Mouse (Mus musculus): ENCODE results near the gene Tnks2. TPM values are rescaled to one million over a fixed set of nuclear protein-coding genes. Genes with fewer than 3 reads are reported as not detected.
"Not testable (repeated sequence)": the region's sequence is repeated elsewhere in the genome, so short reads cannot be mapped to it uniquely, and the experiment has no call there.

Tnks2 gene
- polyA plus RNA-seq, 1 experiment from 2014 or later = 71.2 TPM

DNA sequence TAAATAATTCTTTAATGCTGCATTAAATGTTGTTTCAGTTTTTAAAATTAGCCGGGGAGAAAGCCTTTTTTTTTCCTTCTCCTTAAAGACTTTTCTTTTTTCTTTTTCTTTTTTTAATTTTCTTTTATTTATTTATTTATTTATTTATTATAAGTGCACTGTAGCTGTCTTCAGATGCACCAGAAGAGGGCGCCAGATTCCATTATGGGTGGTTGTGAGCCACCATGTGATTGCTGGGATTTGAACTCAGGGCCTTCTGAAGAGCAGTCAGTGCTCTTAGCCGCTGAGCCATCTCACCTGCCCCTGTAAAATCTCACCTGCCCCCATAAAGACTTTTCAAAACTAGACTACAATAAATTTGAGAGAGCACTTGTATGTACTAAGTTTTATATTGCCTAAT, 34.6 kb downstream of the Tnks2 start:
- H3K4me2 ChIP-seq (ENCODE audit: low read depth, low read length); H3K4me1 ChIP-seq (ENCODE audit: control insufficient read depth, insufficient read depth, low read length); H3K27ac ChIP-seq (ENCODE audit: low read depth, low read length); H3K27me3 ChIP-seq (ENCODE audit: control insufficient read depth, insufficient read depth, low read length); ATAC-seq (ENCODE audit: low read depth); H3K9ac ChIP-seq (replicated peaks; ENCODE audit: low read depth, low read length); H3K4me3 ChIP-seq (ENCODE audit: low read depth, low read length); H3K9me3 ChIP-seq (ENCODE audit: control insufficient read depth, low read length): not testable (repeated sequence)
- peaks cover 58% of the 10 kb centered on the region for H3K36me3 ChIP-seq (ENCODE audit: control insufficient read depth, insufficient read depth, low read length)
- 82% methylated on average over 3 of the region's 3 CpGs for WGBS

DNA sequence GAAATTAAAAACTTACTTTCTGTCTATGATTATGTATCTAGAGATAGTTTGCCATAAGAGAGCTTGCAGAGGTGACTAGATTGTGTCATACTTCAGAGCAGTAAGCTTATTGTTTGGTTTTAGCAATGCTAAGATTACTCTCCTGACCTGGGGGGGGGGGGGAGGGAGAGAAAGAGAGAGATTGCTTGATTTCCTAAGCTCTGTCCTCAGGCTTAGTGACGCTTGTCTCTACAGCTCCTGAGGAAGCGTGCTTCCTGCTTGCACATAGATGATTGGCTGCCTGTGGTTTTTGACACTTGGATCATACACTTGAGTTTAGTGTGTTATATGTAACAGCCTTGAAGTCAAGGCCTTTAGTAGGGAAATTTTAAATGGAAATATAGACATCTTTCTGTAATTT, 40.6 kb downstream of the Tnks2 start:
- H3K9me3 ChIP-seq (ENCODE audit: control insufficient read depth, low read length) = no peaks in the 10 kb centered on the region

DNA sequence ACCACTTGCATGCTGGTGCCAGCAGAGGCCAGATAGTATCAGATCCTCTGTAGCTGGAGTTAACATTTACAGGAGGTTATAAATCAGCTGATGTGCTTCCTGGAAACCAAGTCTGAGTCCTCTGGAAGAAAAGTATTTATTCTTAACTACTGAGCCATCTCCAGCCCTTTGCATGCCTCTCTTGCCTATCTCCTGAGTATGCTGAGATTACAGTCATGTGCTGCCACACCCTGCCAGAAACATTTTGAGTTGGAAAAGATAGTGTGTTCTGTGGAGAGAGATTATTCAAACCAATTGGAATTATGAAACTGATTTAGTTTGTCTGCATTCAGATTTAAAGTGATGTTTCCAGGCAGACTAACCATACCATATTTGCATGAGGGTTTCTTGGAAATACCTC, 43.3 kb downstream of the Tnks2 start:
- Histone ChIP-seq H3K36me3 (ENCODE audit: control insufficient read depth, insufficient read depth, low read length) (peaks cover 74% of the 10 kb centered on the region), H3K9me3 (ENCODE audit: control insufficient read depth, low read length) (no peaks in the 10 kb centered on the region), H3K9ac (replicated peaks; ENCODE audit: low read depth, low read length) (no peak overlapping the region), H3K27ac (ENCODE audit: low read depth, low read length) (no peak overlapping the region), H3K27me3 (ENCODE audit: control insufficient read depth, insufficient read depth, low read length) (no peaks in the 10 kb centered on the region), H3K4me3 (ENCODE audit: low read depth, low read length) (no peak overlapping the region), H3K4me2 (ENCODE audit: low read depth, low read length) (no peak overlapping the region), H3K4me1 (ENCODE audit: control insufficient read depth, insufficient read depth, low read length) (no peaks in the 10 kb centered on the region)
- no peak for ATAC-seq (ENCODE audit: low read depth)

More for the DNA sequence above, 40.6 kb downstream of the Tnks2 start:
- Histone ChIP-seq H3K36me3 (ENCODE audit: control insufficient read depth, insufficient read depth, low read length) (peaks cover 70% of the 10 kb centered on the region), H3K27me3 (ENCODE audit: control insufficient read depth, insufficient read depth, low read length) (no peaks in the 10 kb centered on the region), H3K9ac (replicated peaks; ENCODE audit: low read depth, low read length) (no peak overlapping the region), H3K4me2 (ENCODE audit: low read depth, low read length) (no peak overlapping the region), H3K4me1 (ENCODE audit: control insufficient read depth, insufficient read depth, low read length) (no peaks in the 10 kb centered on the region), H3K4me3 (ENCODE audit: low read depth, low read length) (no peak overlapping the region), H3K27ac (ENCODE audit: low read depth, low read length) (no peak overlapping the region)
- no peak for ATAC-seq (ENCODE audit: low read depth)
- WGBS = 84% methylated on average over 2 of the region's 2 CpGs

DNA sequence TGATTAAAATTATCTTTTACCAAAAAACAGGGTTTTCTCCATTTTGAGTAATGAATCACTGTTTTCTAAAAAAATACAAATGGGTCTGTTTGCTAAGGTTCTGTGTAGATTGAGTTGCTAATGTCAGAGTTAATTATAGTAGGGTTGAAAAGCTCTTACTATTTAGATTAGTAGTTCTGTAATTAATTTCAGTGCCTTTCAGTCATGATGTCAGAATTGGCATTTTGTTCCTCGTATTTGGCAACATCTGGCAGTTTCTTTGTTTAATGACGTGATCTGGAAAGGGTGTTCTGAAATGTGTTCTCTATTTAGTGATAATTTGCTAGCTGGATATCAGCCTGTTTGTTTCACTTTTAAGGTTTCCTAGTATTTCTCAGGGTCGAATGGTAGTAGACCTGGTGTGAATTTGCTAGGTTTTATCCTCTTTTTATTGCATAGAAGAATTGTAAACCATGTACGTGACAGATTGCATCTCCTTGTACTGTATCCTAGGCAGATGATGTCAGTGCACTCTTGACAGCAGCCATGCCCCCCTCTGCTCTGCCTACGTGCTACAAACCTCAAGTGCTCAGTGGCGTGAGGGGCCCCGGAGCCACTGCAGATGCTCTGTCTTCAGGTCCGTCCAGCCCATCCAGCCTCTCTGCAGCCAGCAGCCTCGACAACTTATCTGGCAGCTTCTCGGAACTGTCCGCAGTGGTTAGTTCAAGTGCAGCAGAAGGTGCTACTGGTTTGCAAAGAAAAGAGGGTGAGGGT, 44.9 kb downstream of the Tnks2 start:
- H3K4me2 ChIP-seq (ENCODE audit: low read depth, low read length) = no peak overlapping the region
- H3K9ac ChIP-seq (replicated peaks; ENCODE audit: low read depth, low read length) = no peak overlapping the region
- H3K27me3 ChIP-seq (ENCODE audit: control insufficient read depth, insufficient read depth, low read length) = no peaks in the 10 kb centered on the region
- ATAC-seq (ENCODE audit: low read depth) = no peak
- H3K27ac ChIP-seq (ENCODE audit: low read depth, low read length) = no peak overlapping the region
- no peaks in the 10 kb centered on the region for H3K9me3 ChIP-seq (ENCODE audit: control insufficient read depth, low read length)
- no peaks in the 10 kb centered on the region for H3K4me1 ChIP-seq (ENCODE audit: control insufficient read depth, insufficient read depth, low read length)
- no peak overlapping the region for H3K4me3 ChIP-seq (ENCODE audit: low read depth, low read length)
- 82% methylated on average over 11 of the region's 11 CpGs for WGBS
- peaks cover 76% of the 10 kb centered on the region for H3K36me3 ChIP-seq (ENCODE audit: control insufficient read depth, insufficient read depth, low read length)

DNA sequence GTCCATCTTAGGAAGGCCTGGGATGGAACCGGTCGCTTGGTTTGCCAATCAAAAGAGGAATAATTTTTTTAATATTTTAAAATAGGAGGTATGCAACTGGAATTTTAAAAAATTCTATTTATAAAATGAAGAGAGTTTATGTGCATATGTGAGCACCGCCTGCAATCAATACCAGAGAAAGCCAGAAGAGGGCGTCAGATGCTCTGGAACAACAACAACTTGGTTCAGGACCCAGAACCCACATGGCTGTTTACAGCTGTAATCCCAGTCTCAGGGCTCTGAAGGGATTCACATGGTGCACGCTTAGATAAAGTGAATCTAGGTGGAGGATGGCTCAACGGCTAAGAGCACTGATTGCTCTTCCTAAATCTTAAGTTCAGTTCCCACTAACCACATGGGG, 49.1 kb downstream of the Tnks2 start:
- ATAC-seq (ENCODE audit: low read depth) = no peak
- 79% methylated on average over 6 of the region's 6 CpGs for WGBS
- Histone ChIP-seq H3K36me3 (ENCODE audit: control insufficient read depth, insufficient read depth, low read length) (peaks cover 80% of the 10 kb centered on the region), H3K4me1 (ENCODE audit: control insufficient read depth, insufficient read depth, low read length) (no peaks in the 10 kb centered on the region), H3K27ac (ENCODE audit: low read depth, low read length) (no peak overlapping the region), H3K9me3 (ENCODE audit: control insufficient read depth, low read length) (no peaks in the 10 kb centered on the region), H3K27me3 (ENCODE audit: control insufficient read depth, insufficient read depth, low read length) (no peaks in the 10 kb centered on the region), H3K4me3 (ENCODE audit: low read depth, low read length) (no peak overlapping the region), H3K9ac (replicated peaks; ENCODE audit: low read depth, low read length) (no peak overlapping the region), H3K4me2 (ENCODE audit: low read depth, low read length) (no peak overlapping the region)

DNA sequence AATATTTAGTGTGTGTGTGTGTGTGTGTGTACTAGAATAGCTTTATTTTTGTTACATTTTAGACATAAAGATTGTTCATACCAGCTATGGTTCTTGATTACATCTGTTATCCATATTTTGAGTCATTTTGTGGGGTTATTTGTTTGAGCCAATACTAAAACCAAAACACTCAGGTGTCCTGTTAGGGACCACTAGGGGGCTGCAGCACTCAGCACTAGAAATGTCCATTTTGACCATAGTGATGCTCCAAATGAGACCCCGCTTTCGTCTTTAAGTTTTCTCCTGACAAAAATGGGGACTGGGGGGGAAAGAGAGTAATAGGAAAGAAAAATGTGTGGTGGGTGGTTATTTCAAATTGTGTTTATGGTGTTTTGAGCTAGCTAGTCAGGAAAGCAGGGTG, 52.3 kb downstream of the Tnks2 start:
- Histone ChIP-seq H3K27me3 (ENCODE audit: control insufficient read depth, insufficient read depth, low read length) (no peaks in the 10 kb centered on the region), H3K36me3 (ENCODE audit: control insufficient read depth, insufficient read depth, low read length) (peaks cover 76% of the 10 kb centered on the region), H3K9ac (replicated peaks; ENCODE audit: low read depth, low read length) (no peak overlapping the region), H3K4me3 (ENCODE audit: low read depth, low read length) (no peak overlapping the region), H3K4me1 (ENCODE audit: control insufficient read depth, insufficient read depth, low read length) (no peaks in the 10 kb centered on the region), H3K27ac (ENCODE audit: low read depth, low read length) (no peak overlapping the region), H3K9me3 (ENCODE audit: control insufficient read depth, low read length) (no peaks in the 10 kb centered on the region), H3K4me2 (ENCODE audit: low read depth, low read length) (no peak overlapping the region)
- 65% methylated on average over 2 of the region's 2 CpGs for WGBS
- ATAC-seq (ENCODE audit: low read depth) = no peak

DNA sequence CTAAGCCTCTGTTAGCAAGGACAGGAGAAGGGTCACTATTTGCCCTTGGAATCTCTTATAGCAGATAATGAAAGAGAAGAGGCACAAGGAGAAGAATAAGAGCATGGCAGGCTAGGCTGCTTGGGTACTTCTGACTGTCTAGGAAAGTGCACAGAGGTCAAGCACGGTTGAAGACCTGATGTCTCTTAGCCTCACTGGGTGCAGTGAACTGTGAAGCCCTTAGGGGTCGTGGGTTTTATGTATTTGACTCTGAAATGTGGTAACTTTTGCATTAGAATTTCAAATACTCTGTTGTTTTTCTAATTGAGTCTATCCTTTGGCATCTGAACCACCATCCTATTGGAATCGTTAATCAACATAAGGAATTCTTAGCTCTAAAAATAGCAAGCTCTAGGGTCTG, 53.7 kb downstream of the Tnks2 start:
- H3K4me3 ChIP-seq (ENCODE audit: low read depth, low read length) = no peak overlapping the region
- no peaks in the 10 kb centered on the region for H3K9me3 ChIP-seq (ENCODE audit: control insufficient read depth, low read length)
- no peak overlapping the region for H3K4me2 ChIP-seq (ENCODE audit: low read depth, low read length)
- no peaks in the 10 kb centered on the region for H3K27me3 ChIP-seq (ENCODE audit: control insufficient read depth, insufficient read depth, low read length)
- H3K27ac ChIP-seq (ENCODE audit: low read depth, low read length) = no peak overlapping the region
- 34% methylated on average over 3 of the region's 3 CpGs for WGBS
- no peak for ATAC-seq (ENCODE audit: low read depth)
- no peak overlapping the region for H3K9ac ChIP-seq (replicated peaks; ENCODE audit: low read depth, low read length)
- H3K36me3 ChIP-seq (ENCODE audit: control insufficient read depth, insufficient read depth, low read length) = peaks cover 76% of the 10 kb centered on the region
- H3K4me1 ChIP-seq (ENCODE audit: control insufficient read depth, insufficient read depth, low read length) = no peaks in the 10 kb centered on the region

DNA sequence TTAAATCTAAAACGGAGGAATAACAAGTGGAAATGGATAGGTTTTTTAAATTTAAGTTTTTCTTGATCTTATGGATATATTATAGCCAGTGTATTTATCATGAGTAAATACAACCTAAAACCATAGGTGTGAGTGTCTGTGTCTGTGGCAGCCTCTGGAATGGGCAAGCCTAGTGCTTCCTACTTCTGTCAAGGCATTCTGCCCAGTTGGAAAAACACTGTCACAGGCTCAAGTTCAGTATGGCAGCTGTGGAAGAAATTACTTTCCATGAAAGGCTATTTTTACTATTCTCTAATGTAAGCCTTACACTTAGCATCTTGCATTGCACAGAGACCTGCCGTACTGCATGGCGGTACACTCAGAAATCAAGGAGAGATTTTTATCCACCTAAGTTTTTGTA, 57.7 kb downstream of the Tnks2 start:
- 97% methylated on average over 3 of the region's 3 CpGs for WGBS
- ATAC-seq (ENCODE audit: low read depth) = no peak
- peaks cover 50% of the 10 kb centered on the region for H3K36me3 ChIP-seq (ENCODE audit: control insufficient read depth, insufficient read depth, low read length)
- no peak overlapping the region for H3K4me2 ChIP-seq (ENCODE audit: low read depth, low read length)
- H3K4me1 ChIP-seq (ENCODE audit: control insufficient read depth, insufficient read depth, low read length) = peaks cover 4% of the 10 kb centered on the region; the same call in 1 of the 2 replicates
- H3K9me3 ChIP-seq (ENCODE audit: control insufficient read depth, low read length) = no peaks in the 10 kb centered on the region
- H3K27ac ChIP-seq (ENCODE audit: low read depth, low read length) = no peak overlapping the region
- H3K4me3 ChIP-seq (ENCODE audit: low read depth, low read length) = no peak overlapping the region
- no peaks in the 10 kb centered on the region for H3K27me3 ChIP-seq (ENCODE audit: control insufficient read depth, insufficient read depth, low read length)
- H3K9ac ChIP-seq (replicated peaks; ENCODE audit: low read depth, low read length) = no peak overlapping the region

DNA sequence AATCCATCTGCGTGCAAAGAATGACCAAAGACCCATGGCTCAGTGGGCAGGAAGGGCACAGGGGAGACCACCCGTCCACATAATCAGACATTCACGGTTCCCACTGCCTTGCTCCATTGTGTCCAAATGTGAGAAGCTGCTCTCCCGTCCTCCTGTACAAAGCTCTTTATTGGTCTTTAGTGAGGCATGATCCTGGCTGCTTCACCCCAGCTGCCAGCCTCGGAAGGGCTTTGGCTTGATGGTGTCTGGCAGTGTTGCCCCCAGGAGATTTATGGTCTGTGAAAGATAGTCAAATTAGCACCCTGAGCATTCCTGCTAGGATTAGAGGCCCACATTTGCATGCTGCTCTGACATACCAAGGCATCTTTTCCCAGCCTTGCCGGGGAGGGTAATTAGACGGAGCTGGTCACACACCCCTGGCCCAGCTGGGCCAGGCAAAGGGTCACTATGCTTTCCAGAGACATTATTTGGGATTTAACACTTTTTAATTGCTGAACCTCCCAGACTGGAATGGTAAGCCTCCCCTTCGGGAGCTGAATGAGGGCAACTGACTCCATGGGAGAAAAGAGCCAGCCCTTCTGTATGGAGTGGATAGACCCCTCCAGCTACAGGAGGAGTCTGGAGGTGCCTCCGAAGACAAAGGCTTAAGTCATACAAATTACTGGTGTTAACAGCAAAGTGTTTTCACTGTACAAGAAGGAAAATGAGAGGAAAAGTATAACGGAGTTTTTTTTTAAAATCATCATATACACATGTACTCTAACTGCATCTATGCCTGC, 62.9 kb downstream of the Tnks2 start:
- H3K36me3 ChIP-seq (ENCODE audit: control insufficient read depth, insufficient read depth, low read length) = peaks cover 10% of the 10 kb centered on the region
- peak; percentile 90 for ATAC-seq (ENCODE audit: low read depth)
- H3K4me3 ChIP-seq (ENCODE audit: low read depth, low read length) = no peak overlapping the region
- no peak overlapping the region for H3K4me2 ChIP-seq (ENCODE audit: low read depth, low read length)
- no peaks in the 10 kb centered on the region for H3K9me3 ChIP-seq (ENCODE audit: control insufficient read depth, low read length)
- peaks cover 7% of the 10 kb centered on the region; the same call in 1 of the 2 replicates for H3K4me1 ChIP-seq (ENCODE audit: control insufficient read depth, insufficient read depth, low read length)
- no peak overlapping the region for H3K9ac ChIP-seq (replicated peaks; ENCODE audit: low read depth, low read length)
- WGBS = 5% methylated on average over 10 of the region's 10 CpGs
- H3K27me3 ChIP-seq (ENCODE audit: control insufficient read depth, insufficient read depth, low read length) = no peaks in the 10 kb centered on the region
- peak overlapping the region; percentile 75 for H3K27ac ChIP-seq (ENCODE audit: low read depth, low read length)

All from neural tube, embryonic 14.5 days (tissue).